Mouse (Mus musculus): ENCODE measurements around the gene Slit3. TPM values are rescaled to one million over a fixed set of nuclear protein-coding genes. Genes with fewer than 3 reads are reported as not detected.

The Slit3 gene
- polyA plus RNA-seq, 1 experiment, result not detected

- TF ChIP-seq GATA1 (IDR thresholded peaks at IDR 0.05; ENCODE audit: low read length), result no peak
- no peak for TF ChIP-seq TAL1 (IDR thresholded peaks at IDR 0.05; ENCODE audit: low read length)
- H3K36me3 ChIP-seq (ENCODE audit: control insufficient read depth), result no peaks in the 10 kb centered on the region
- H3K4me1 ChIP-seq (ENCODE audit: control insufficient read depth), result no peaks in the 10 kb centered on the region
- no peak overlapping the region for H3K4me3 ChIP-seq (replicated peaks)
- no peaks in the 10 kb centered on the region for H3K27me3 ChIP-seq (ENCODE audit: control insufficient read depth)
- H3K9me3 ChIP-seq (ENCODE audit: control insufficient read depth, low read length), result no peaks in the 10 kb centered on the region
Observed at GRCm38 (mm10) chr11:35283767-35284166, 162.7 kb downstream of the Slit3 start.

- H3K4me1 ChIP-seq (ENCODE audit: control insufficient read depth), result no peaks in the 10 kb centered on the region
- H3K27me3 ChIP-seq (ENCODE audit: control insufficient read depth), result no peaks in the 10 kb centered on the region
- no peak for TF ChIP-seq GATA1 (IDR thresholded peaks at IDR 0.05; ENCODE audit: low read length)
- TF ChIP-seq TAL1 (IDR thresholded peaks at IDR 0.05; ENCODE audit: low read length), result no peak
- H3K9me3 ChIP-seq (ENCODE audit: control insufficient read depth, low read length), result no peaks in the 10 kb centered on the region
- H3K36me3 ChIP-seq (ENCODE audit: control insufficient read depth), result no peaks in the 10 kb centered on the region
- no peak overlapping the region for H3K4me3 ChIP-seq (replicated peaks)
Observed at GRCm38 (mm10) chr11:35286578-35287390, 165.8 kb downstream of the Slit3 start.

- Histone ChIP-seq H3K4me1 (ENCODE audit: control insufficient read depth) (no peaks in the 10 kb centered on the region), H3K4me3 (replicated peaks) (no peak overlapping the region), H3K36me3 (ENCODE audit: control insufficient read depth) (no peaks in the 10 kb centered on the region), H3K27me3 (ENCODE audit: control insufficient read depth) (no peaks in the 10 kb centered on the region), H3K9me3 (ENCODE audit: control insufficient read depth, low read length) (no peaks in the 10 kb centered on the region)
- no peak for TF ChIP-seq GATA1 (IDR thresholded peaks at IDR 0.05; ENCODE audit: low read length)
- TF ChIP-seq TAL1 (IDR thresholded peaks at IDR 0.05; ENCODE audit: low read length), result no peak
Observed at GRCm38 (mm10) chr11:35288056-35288455, 167.0 kb downstream of the Slit3 start.

- Histone ChIP-seq H3K4me1 (ENCODE audit: control insufficient read depth) (no peaks in the 10 kb centered on the region), H3K9me3 (ENCODE audit: control insufficient read depth, low read length) (no peaks in the 10 kb centered on the region), H3K4me3 (replicated peaks) (no peak overlapping the region), H3K36me3 (ENCODE audit: control insufficient read depth) (no peaks in the 10 kb centered on the region), H3K27me3 (ENCODE audit: control insufficient read depth) (no peaks in the 10 kb centered on the region)
- TF ChIP-seq GATA1 (IDR thresholded peaks at IDR 0.05; ENCODE audit: low read length), result no peak
- no peak for TF ChIP-seq TAL1 (IDR thresholded peaks at IDR 0.05; ENCODE audit: low read length)
Observed at GRCm38 (mm10) chr11:35288761-35289278, 167.8 kb downstream of the Slit3 start.

- Histone ChIP-seq H3K4me1 (ENCODE audit: control insufficient read depth) (no peaks in the 10 kb centered on the region), H3K36me3 (ENCODE audit: control insufficient read depth) (no peaks in the 10 kb centered on the region), H3K4me3 (replicated peaks) (no peak overlapping the region), H3K27me3 (ENCODE audit: control insufficient read depth) (no peaks in the 10 kb centered on the region), H3K9me3 (ENCODE audit: control insufficient read depth, low read length) (no peaks in the 10 kb centered on the region)
- TF ChIP-seq TAL1 (IDR thresholded peaks at IDR 0.05; ENCODE audit: low read length) (no peak), GATA1 (IDR thresholded peaks at IDR 0.05; ENCODE audit: low read length) (no peak)
Observed at GRCm38 (mm10) chr11:35292228-35292747, 171.3 kb downstream of the Slit3 start.

GRCm38 (mm10) chr11:35293197-35293596, 172.2 kb downstream of the Slit3 start:
- no peak for TF ChIP-seq TAL1 (IDR thresholded peaks at IDR 0.05; ENCODE audit: low read length)
- no peak for TF ChIP-seq GATA1 (IDR thresholded peaks at IDR 0.05; ENCODE audit: low read length)
- Histone ChIP-seq H3K4me1 (ENCODE audit: control insufficient read depth) (no peaks in the 10 kb centered on the region), H3K4me3 (replicated peaks) (no peak overlapping the region), H3K36me3 (ENCODE audit: control insufficient read depth) (no peaks in the 10 kb centered on the region), H3K9me3 (ENCODE audit: control insufficient read depth, low read length) (no peaks in the 10 kb centered on the region), H3K27me3 (ENCODE audit: control insufficient read depth) (no peaks in the 10 kb centered on the region)

- Histone ChIP-seq H3K9me3 (ENCODE audit: control insufficient read depth, low read length) (no peaks in the 10 kb centered on the region), H3K27me3 (ENCODE audit: control insufficient read depth) (no peaks in the 10 kb centered on the region), H3K4me1 (ENCODE audit: control insufficient read depth) (no peaks in the 10 kb centered on the region), H3K36me3 (ENCODE audit: control insufficient read depth) (no peaks in the 10 kb centered on the region), H3K4me3 (replicated peaks) (no peak overlapping the region)
- no peak for TF ChIP-seq GATA1 (IDR thresholded peaks at IDR 0.05; ENCODE audit: low read length)
- TF ChIP-seq TAL1 (IDR thresholded peaks at IDR 0.05; ENCODE audit: low read length), result no peak
Observed at GRCm38 (mm10) chr11:35294670-35295069, 173.6 kb downstream of the Slit3 start.

- Histone ChIP-seq H3K4me1 (ENCODE audit: control insufficient read depth) (no peaks in the 10 kb centered on the region), H3K36me3 (ENCODE audit: control insufficient read depth) (no peaks in the 10 kb centered on the region), H3K27me3 (ENCODE audit: control insufficient read depth) (no peaks in the 10 kb centered on the region), H3K9me3 (ENCODE audit: control insufficient read depth, low read length) (no peaks in the 10 kb centered on the region), H3K4me3 (replicated peaks) (no peak overlapping the region)
- TF ChIP-seq TAL1 (IDR thresholded peaks at IDR 0.05; ENCODE audit: low read length) (no peak), GATA1 (IDR thresholded peaks at IDR 0.05; ENCODE audit: low read length) (no peak)
Observed at GRCm38 (mm10) chr11:35295162-35295799, 174.3 kb downstream of the Slit3 start.

- no peak overlapping the region for H3K4me3 ChIP-seq (replicated peaks)
- H3K4me1 ChIP-seq (ENCODE audit: control insufficient read depth), result no peaks in the 10 kb centered on the region
- H3K27me3 ChIP-seq (ENCODE audit: control insufficient read depth), result no peaks in the 10 kb centered on the region
- no peaks in the 10 kb centered on the region for H3K36me3 ChIP-seq (ENCODE audit: control insufficient read depth)
- H3K9me3 ChIP-seq (ENCODE audit: control insufficient read depth, low read length), result no peaks in the 10 kb centered on the region
- TF ChIP-seq GATA1 (IDR thresholded peaks at IDR 0.05; ENCODE audit: low read length), result no peak
- TF ChIP-seq TAL1 (IDR thresholded peaks at IDR 0.05; ENCODE audit: low read length), result no peak
Observed at GRCm38 (mm10) chr11:35296803-35297202, 175.8 kb downstream of the Slit3 start.
